Mouse (Mus musculus) frontal cortex, adult 2 months (tissue): ENCODE data around the gene Tmprss7. TPM values are rescaled to one million over a fixed set of nuclear protein-coding genes. Genes with fewer than 3 reads are reported as not detected.
A peak's percentile ranks its signal among the peaks of the same experiment; 100 is the strongest.

ENCODE experiments used
- DNase-seq, 2 experiments: peaks; one replicate each; pipeline ENCODE4 v3.0.0; 2022; ENCODE audit warnings: low spot score in 1 of 2; ENCODE audit errors: extremely low spot score in 1 of 2
- polyA plus RNA-seq: library from polyadenylated mRNA; depleted of rRNA; stranded (reverse); fragments of >200 nt; gene quantifications from 2 replicates; pipeline ENCODE4 v1.2.3, GENCODE M21; 2012; rRNA removed

Tmprss7 gene
- polyA plus RNA-seq, 1 experiment: 2.8 TPM

- no peak for DNase-seq
These were observed 61.0 kb downstream of the Tmprss7 start for GRCm38 (mm10) chr16:45632420-45632819.

- peak in 1 of 2 experiments; percentile 86 for DNase-seq
These were observed 63.0 kb downstream of the Tmprss7 start for GRCm38 (mm10) chr16:45630347-45630960.

GRCm38 (mm10) chr16:45629497-45630105 is 63.9 kb downstream of the Tmprss7 start:
- DNase-seq: no peak

- no peak for DNase-seq
These were observed 68.1 kb downstream of the Tmprss7 start for GRCm38 (mm10) chr16:45625342-45625741.

GRCm38 (mm10) chr16:45624791-45625190 is 68.7 kb downstream of the Tmprss7 start:
- no peak for DNase-seq

- no peak for DNase-seq
These were observed 70.2 kb downstream of the Tmprss7 start for GRCm38 (mm10) chr16:45623230-45623629.

- DNase-seq: no peak
These were observed 73.6 kb downstream of the Tmprss7 start for GRCm38 (mm10) chr16:45619751-45620375.

- no peak for DNase-seq
These were observed 77.5 kb downstream of the Tmprss7 start for GRCm38 (mm10) chr16:45615944-45616343.

- no peak for DNase-seq
These were observed 80.2 kb downstream of the Tmprss7 start for GRCm38 (mm10) chr16:45613247-45613646.

GRCm38 (mm10) chr16:45610267-45610666 is 83.2 kb downstream of the Tmprss7 start, which contains the start of gene Gcsam:
TSS of gene Gcsam (plus strand) at chr16:45610380.
- no peak for DNase-seq

GRCm38 (mm10) chr16:45609300-45609699 is 84.2 kb downstream of the Tmprss7 start:
- peak in 1 of 2 experiments; percentile 61 for DNase-seq

- DNase-seq: peak in 1 of 2 experiments; percentile 57
These were observed 84.9 kb downstream of the Tmprss7 start for GRCm38 (mm10) chr16:45608481-45608954.

Other genes with a start within 250 kb of the Tmprss7 start
- 0.44 and 0.50 TPM in 2 replicates for gene Gm609, start 200.7 kb downstream of the Tmprss7 start, polyA plus RNA-seq
- gene Gm17783, start 161.6 kb downstream of the Tmprss7 start, polyA plus RNA-seq: not detected in 2 replicates
- not detected in 2 replicates for gene Slc9c1, start 158.3 kb downstream of the Tmprss7 start, polyA plus RNA-seq
- gene Gcsam, start 83.3 kb downstream of the Tmprss7 start, polyA plus RNA-seq: not detected in 2 replicates
- 0.13 and 0.44 TPM in 2 replicates for gene BC016579, start 39.6 kb downstream of the Tmprss7 start, polyA plus RNA-seq
- 452 and 462 TPM in 2 replicates for gene Tagln3, start 30.9 kb upstream of the Tmprss7 start, polyA plus RNA-seq
- gene Abhd10, start 49.3 kb upstream of the Tmprss7 start, polyA plus RNA-seq: 27.0 and 29.9 TPM in 2 replicates